ENCODE assay signal across 9 mouse cellular contexts in genomic region chr1:51530191-51530926, GRCm38 (mm10). TPM values are rescaled to one million over a fixed set of nuclear protein-coding genes. Genes with fewer than 3 reads are reported as not detected.
A peak's percentile ranks its signal among the peaks of the same experiment; 100 is the strongest.
DNase-seq lines count a peak whose midpoint lies in the region; TF ChIP-seq lines count a peak whose summit lies in the region.
"Had no signal": no experiment of that assay in that cellular context is flagged by ENCODE, and none has a peak within 500 bp of the region (broad histone marks: within the 10 kb centered on the region; RNA-seq: fewer than 3 reads in every experiment).

No protein-coding gene starts in this region.

- no peaks in the 10 kb centered on the region for H3K27me3 ChIP-seq in testis, adult 2 months (ENCODE audit: control insufficient read depth, insufficient read depth, low read length)
- no peaks in the 10 kb centered on the region for H3K27me3 ChIP-seq in limb, embryonic 10.5 days (ENCODE audit: low read depth, poor library complexity, severe bottlenecking)
- H3K27me3 ChIP-seq: megakaryocyte, embryonic 14.5 days had no signal

- no peak overlapping the region for H3K4me3 ChIP-seq in testis, adult 2 months (ENCODE audit: control insufficient read depth, low read depth, low read length)
- no peak overlapping the region for H3K4me3 ChIP-seq in limb, embryonic 10.5 days
- H3K4me3 ChIP-seq: megakaryocyte, embryonic 14.5 days had no signal

- WGBS in limb, embryonic 10.5 days, result 79% methylated on average over 9 of the region's 9 CpGs

- no peak for TF ChIP-seq POLR2A in testis, adult 2 months (IDR thresholded peaks at IDR 0.05; ENCODE audit: control insufficient read depth, low read depth, low read length)

- H3K9me3 ChIP-seq in limb, embryonic 10.5 days (replicated peaks), result no peaks in the 10 kb centered on the region
- H3K9me3 ChIP-seq: megakaryocyte, embryonic 14.5 days had no signal

- H3K36me3 ChIP-seq in testis, adult 2 months (ENCODE audit: control insufficient read depth, insufficient read depth, low read length), result no peaks in the 10 kb centered on the region
- no peaks in the 10 kb centered on the region for H3K36me3 ChIP-seq in limb, embryonic 10.5 days

- H3K27ac ChIP-seq in testis, adult 2 months (ENCODE audit: control insufficient read depth, insufficient read depth, low read depth, low read length), result peak overlapping the region; percentile 65
- 0 out of 2 replicates have a peak overlapping the region, but pooled peaks have one; percentile 8 for H3K27ac ChIP-seq in limb, embryonic 10.5 days

- H3K4me1 ChIP-seq in testis, adult 2 months (ENCODE audit: control insufficient read depth, insufficient read depth, low read length), result peaks cover 4% of the 10 kb centered on the region; the same call in 1 of the 2 replicates
- H3K4me1 ChIP-seq in limb, embryonic 10.5 days, result peaks cover 8% of the 10 kb centered on the region; the same call in 1 of the 2 replicates

- DNase-seq in testis, postnatal 14 days (ENCODE audit: low spot score), result no peak
- peak; percentile 47 for DNase-seq in embryo, embryonic 9.5 days (ENCODE audit: extremely low spot score)
- DNase-seq in limb, embryonic 10.5 days (ENCODE audit: low spot score), result peak; percentile 32
- DNase-seq in urinary bladder, postnatal 36 days (ENCODE audit: low spot score in 2 of 2), result peak; percentile 63 to 67
- no peak for DNase-seq in B cell, adult 2 months
- DNase-seq in thymus, postnatal 25 days, result no peak
- DNase-seq in spleen, postnatal 10 days (ENCODE audit: low spot score in 2 of 2), result no peak

- no peak for TF ChIP-seq CTCF in testis, adult 2 months (IDR thresholded peaks at IDR 0.05; ENCODE audit: control insufficient read depth, insufficient read depth, insufficient replicate concordance, low read depth, low read length)

RNA-seq across cellular contexts. Expression of gene Nabp1, which starts 52.1 kb away (rescaled TPM):
- 143 and 161 TPM in 2 replicates for polyA plus RNA-seq in testis, adult 2 months (2012; rRNA removed)
- 4.6 and 6.1 TPM in 2 replicates for polyA plus RNA-seq in limb, embryonic 10.5 days (2016; fragmentation: Nextera tagmentation; extraction: Ambion mirVana)

Comparison
In these comparisons a context has a peak if more than half of its experiments do, and no peak if none do; other contexts are left out.
1. DNase-seq: peak in embryo, embryonic 9.5 days (single experiment), limb, embryonic 10.5 days (single experiment) and urinary bladder, postnatal 36 days (2 of 2); none in testis, postnatal 14 days (single experiment), B cell, adult 2 months (0 of 2), thymus, postnatal 25 days (single experiment) and spleen, postnatal 10 days (0 of 2).
2. RNA of gene Nabp1, which starts 52.1 kb away (polyA plus RNA-seq): 143 to 161 TPM in testis, adult 2 months; 4.6 to 6.1 TPM in limb, embryonic 10.5 days; every median in the first group is over 10 times any median in the second.